Mouse (Mus musculus): ENCODE measurements at regions not wholly inside any gene's neighbourhood (a gene's known extent, or its start where the extent isn't known, plus 50 kb on each side); places are given as distances from the start of the nearest gene placed in this dataset.
A peak's percentile ranks its signal among the peaks of the same experiment; 100 is the strongest.

GRCm38 (mm10) chr4:64207118-64207868 lies 160.5 kb upstream of the Tnc start:
- DNase-seq (ENCODE audit: low spot score in 2 of 2) = peak in 1 of 2 experiments; percentile 10

- no peak for DNase-seq (ENCODE audit: low spot score in 2 of 2)
These were observed 154.0 kb upstream of the Tnc start for GRCm38 (mm10) chr4:64200808-64201190.

DNA sequence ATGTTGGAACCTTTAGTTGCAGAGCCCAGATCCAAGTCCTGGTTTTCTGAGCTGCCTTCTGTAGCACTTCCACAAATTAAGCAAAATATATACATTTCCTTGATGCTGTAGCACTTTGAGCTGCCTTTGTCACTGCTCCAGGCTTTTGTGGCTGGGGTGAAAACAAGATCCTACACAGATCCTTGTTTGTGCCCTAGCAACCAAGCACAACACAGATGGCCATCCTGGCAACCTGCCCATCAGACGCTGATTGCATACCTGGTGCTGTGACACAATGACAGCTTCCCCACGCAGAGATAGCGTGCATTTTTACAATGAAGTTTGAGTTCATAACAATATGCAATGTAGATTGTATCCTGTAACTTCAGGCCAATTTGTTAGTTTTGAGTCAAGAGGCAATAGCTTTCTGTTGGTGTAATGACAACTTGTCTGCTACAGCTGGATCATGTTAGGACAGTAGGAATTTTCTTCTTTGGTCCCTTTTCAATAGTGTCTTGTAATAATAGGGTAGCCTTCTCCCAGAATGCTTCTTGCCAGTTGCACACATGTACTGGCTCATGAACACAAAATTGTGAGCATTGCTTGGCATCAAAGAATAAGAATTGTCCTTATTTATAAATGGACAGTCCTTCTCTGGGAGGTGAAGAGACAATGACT lies 153.5 kb upstream of the Tnc start:
- DNase-seq (ENCODE audit: low spot score in 2 of 2) = peak in 1 of 2 experiments; percentile 29

DNA sequence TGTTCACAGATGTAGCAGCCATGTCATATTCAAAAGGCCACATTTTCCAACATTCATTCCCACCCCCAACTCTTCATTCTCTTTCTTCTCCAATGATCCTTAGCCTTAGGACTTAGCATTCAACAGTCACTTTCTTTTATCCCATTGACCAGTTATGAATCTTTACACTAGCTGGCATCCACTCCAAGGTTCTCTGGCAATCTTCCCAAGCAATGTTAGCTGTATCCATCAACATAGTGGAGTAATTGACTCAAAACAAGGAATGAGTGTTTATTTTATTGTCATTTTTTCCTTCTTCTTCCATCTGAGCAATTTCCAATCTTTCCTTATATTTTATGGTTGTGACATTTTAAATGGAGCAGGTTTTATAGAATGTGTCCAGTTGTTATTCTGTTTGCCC lies 138.2 kb upstream of the Tnc start:
- DNase-seq (ENCODE audit: low spot score in 2 of 2) = no peak

DNA sequence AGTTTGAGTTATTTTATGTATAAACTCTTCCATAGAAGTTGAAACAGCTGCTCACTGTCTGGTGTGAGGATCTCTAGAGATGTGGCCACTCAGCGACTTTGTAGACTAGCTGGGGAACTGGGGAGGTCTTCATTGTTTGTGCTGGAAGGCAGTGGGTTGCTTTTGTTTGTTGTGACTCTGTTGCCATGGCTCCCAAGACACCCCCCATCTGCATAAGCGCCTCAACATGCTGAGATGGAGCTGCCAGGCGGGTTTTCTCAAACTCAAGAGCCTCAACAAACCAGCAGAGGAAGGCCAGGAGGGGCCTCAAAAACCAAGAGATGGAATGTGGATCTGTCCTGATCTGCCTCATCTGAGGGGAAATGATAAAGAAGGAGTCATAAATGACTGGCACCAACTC lies 129.1 kb upstream of the Tnc start:
- DNase-seq (ENCODE audit: low spot score in 2 of 2) = no peak

DNA sequence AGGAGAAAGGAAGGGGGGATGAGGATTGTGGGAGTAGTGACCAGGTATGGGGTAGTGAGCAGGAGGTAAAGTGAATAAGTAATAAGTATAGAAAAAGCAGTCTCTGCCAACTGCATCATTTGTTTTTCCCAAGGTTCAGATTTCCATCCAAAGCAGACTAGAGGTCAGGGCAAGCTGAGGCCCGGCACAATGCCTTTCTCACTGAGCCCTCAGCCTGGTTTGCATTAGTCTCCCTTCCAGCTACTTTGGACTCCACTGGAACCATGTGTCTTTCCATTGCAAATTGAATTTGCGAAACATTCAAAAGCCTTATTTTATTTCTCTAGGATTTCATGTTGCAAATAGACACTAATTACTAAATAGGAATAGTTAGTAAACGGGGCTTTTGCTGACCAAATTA lies 124.7 kb upstream of the Tnc start:
- DNase-seq (ENCODE audit: low spot score in 2 of 2) = no peak

GRCm38 (mm10) chr4:64148989-64149463 lies 102.2 kb upstream of the Tnc start:
- DNase-seq (ENCODE audit: low spot score in 2 of 2) = peak; percentile 25 to 75

DNA sequence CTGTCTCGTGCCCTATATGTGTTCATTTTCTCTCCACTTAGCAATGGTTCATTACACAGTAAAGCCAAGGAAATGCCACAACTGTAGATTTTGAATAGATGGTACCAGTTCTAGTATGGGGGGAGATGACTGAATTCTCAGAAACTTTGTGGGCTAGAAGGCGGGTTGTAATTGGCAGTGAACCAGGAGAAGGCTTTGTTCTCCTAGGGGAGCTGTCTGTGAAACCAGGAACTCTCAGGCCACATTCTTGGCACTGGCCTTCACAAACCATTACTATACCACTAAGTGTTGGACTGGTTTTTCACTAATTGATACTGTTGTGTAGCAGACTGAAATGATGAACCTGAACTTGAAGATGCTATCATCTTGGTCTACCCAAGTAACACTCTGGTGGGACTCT lies 99.1 kb upstream of the Tnc start:
- no peak for DNase-seq (ENCODE audit: low spot score in 2 of 2)

GRCm38 (mm10) chr4:64142963-64143362 lies 96.1 kb upstream of the Tnc start:
- peak in 1 of 2 experiments; percentile 21 for DNase-seq (ENCODE audit: low spot score in 2 of 2)

DNA sequence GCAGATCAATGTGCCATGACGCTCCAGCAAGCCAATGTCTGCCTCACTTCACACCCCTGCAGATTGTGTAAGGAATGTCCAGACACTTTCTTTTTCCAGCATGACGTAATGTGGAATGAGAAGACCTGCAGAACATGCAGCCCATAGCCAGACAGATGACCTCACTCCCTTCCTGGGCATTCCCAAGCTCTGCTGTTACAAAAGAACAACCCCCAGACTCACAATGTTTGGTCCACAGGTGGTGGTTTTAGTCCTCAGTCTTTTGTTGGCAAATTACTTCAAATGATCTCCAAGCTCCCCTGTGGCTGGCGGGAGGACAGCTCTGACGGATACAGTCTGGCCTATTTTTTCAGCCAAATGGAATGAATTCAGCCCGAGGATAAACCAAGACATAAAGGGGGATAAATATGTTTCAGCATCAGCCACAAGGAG lies 95.6 kb upstream of the Tnc start:
- DNase-seq (ENCODE audit: low spot score in 2 of 2) = peak; percentile 26 to 34

DNA sequence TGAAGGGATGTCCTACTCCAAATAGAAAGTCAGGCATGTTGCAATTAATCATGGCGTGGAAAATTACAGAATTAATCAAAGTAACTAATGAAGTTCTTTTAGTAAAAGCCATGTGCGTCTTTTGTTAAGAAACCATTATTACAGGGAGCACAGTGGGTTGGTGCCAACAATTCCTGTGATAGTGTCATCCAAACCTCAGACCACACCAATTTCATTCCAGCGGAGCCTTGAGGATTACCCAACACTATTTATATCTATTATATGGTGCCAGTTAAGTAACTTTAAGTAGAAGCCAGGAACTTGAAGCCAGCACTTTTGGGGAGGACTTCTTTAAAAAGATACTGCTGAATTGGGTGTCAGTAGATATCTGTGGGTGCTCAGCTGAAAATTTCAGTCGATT lies 93.0 kb upstream of the Tnc start:
- no peak for DNase-seq (ENCODE audit: low spot score in 2 of 2)

- DNase-seq (ENCODE audit: low spot score in 2 of 2) = no peak
These were observed 88.2 kb upstream of the Tnc start for GRCm38 (mm10) chr4:64135036-64135435.

- DNase-seq (ENCODE audit: low spot score in 2 of 2) = no peak
These were observed 82.5 kb upstream of the Tnc start for GRCm38 (mm10) chr4:64129290-64129689.

DNA sequence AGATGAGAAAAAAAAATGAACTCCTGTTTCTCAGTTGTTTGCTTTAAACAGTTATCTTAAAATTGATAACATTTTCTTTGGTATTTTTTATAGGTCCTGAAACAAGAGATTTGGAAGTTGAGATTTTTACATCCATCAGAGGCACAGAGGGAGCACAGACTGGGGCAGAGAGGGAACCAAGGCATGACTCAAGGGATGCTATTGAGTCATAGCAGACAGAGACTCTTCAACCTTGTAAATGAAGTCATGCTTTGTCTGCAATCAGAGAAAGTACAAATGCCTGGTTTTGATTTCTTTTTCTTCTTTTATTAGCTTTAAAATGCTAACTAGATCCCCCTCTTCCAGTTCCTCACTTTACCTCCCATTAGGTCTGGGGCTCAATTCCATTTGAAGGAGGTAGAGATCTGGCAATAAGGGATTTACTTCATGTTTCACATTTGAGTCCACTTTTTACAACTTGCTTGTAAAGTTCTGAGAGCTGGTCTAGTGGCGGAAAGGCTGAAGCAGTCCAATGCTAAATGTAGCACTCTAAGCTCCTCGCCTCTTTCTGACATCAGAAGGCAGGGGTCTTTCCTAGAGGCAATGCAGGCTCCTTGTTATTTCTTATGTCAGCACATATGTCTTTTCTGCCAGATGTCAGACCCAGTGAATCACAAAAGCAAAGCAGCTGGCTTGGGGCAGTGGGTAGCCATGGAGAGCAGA lies 77.7 kb upstream of the Tnc start:
- no peak for DNase-seq (ENCODE audit: low spot score in 2 of 2)

DNA sequence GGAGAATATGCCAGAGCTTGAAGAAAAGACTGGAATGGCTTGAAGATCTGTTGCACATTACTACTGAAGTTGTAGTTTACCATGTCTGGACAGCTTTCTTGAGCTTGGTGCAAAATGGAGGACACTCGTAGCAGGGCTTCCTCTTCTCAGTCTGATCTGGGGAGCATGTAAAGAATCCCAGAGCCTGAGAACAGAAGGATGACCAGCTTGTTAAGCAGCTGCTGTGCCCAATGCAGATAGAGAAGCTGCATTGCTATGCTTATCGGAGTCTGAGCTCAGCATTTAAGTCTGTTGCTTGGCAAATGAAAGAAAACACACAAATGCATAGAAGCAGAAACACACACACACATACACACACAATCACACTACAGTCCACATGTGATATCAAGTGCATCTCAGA lies 76.9 kb upstream of the Tnc start:
- DNase-seq (ENCODE audit: low spot score in 2 of 2) = peak; percentile 12 to 50

DNA sequence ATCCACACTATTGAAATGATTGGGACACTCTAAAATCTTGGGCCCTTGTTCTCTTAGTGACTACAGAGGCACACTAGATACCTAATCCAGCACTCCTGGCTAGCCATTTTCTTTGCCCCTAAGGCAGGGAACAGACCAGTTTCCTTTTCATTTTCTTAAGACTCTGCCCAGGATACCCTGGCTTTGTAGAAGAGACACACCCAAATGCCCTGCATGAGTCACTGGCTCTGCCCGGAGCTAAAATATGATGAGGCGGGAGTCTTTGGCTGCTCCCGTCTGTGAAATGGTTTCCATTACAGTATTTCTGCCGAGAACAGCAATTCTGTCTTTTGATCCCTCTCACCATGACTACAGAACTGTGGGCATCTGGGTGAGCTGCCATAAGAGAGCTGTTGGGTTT lies 51.4 kb upstream of the Tnc start:
- DNase-seq (ENCODE audit: low spot score in 2 of 2) = no peak
